Mouse (Mus musculus) liver, adult (tissue): ENCODE results near the gene Frem1.

Experiments
- GATA4 ChIP-seq: IDR thresholded peaks from 2 replicates; pipeline ENCODE4 v1.6.1; 2014; ENCODE audit warnings: mild to moderate bottlenecking, low read length; ENCODE audit not compliant: insufficient replicate concordance

The Frem1 gene

DNA sequence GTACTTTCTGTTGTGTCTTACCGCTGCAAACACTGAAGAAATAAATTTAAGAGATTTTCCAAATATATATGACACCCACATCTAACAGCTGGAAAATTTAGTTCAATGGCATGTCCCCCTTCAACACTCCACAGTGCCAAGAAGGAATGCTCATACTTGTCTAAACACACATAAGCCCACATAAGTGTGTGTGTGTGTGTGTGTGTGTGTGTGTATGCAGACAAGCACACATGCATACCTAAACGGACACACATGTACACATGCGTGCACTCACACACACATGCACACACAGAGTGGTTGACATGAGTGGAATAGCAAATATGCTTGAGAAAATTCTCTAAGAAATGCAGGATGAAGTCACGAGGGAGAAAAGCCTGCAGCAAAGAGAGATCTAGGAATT is 179.6 kb downstream of the Frem1 start:
- no peak for TF ChIP-seq GATA4

DNA sequence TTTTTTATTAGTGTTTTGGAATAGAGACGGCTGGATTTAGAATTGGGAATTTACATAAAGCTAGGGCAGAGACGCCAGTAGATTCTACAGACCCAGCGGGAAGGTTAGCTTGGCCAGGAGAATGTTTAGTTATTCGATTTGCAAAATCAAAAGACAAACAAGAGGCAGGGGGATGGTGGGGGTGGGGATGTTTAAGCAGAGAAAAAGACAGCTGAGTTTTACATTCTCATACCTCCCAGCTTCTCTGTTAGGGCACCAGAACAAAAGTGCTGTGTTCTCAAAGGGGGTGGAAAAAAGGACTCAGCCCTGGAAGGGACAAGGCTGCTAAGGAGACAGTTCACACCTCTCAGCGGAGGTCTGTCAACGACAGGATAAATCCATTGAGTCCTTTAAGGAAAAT is 180.0 kb downstream of the Frem1 start:
- no peak for TF ChIP-seq GATA4

- TF ChIP-seq GATA4 = no peak
These were observed 181.2 kb downstream of the Frem1 start for GRCm38 (mm10) chr4:82870931-82871330.

GRCm38 (mm10) chr4:82867731-82868445 is 184.3 kb downstream of the Frem1 start:
- TF ChIP-seq GATA4 = no peak

DNA sequence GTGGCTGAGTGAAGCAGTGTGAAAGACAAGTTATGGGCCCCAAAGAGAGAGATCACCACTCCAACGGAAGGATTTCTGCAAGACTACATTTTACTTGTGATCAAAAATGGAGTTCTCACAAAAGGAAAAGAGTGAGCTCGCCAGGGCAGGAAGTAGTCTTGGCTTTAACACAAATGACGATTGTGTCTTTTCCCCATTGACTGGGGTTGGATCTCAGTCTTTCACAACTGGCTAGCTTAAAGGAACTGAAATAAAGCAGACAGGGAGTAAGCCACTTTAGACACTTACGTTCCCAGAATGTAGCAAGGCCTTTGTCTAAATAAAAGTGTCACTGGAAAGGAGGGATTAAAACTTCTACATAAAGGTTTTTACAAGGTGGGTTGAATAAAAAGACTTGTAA is 185.0 kb downstream of the Frem1 start:
- TF ChIP-seq GATA4 = no peak

DNA sequence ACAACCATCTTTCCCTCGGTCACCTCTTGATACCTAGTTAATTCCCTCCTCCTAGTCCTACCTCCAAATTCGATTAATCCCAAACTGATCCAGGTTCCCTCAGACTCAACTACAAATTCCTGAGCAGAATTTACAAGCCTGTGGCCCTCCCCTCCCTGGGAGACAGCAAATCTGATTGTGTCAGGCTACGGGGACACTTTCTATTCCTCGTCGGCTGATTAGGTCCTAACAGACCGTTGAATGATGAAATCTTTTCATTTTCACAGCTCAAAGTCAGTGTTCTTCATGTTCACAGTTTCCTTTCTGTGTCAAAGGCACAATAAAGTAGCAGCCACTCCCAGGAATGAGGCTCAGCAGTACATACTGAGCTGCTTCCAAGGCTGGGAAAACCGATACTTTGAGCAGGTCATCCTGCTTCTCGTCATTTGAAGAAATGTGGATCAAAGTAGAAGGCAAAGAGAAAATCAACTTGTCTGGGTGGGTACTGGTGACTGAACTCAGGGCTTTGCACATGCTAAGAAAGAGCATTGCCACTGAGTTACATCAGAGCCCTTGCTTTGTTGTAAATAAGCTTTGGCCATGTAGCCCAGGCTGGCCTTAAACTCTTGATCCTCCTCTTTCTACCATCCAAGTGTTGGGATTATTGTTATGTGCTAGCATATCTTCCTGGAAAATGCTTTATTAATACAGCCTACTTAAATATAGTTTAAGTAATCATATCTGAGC is 187.0 kb downstream of the Frem1 start:
- no peak for TF ChIP-seq GATA4

DNA sequence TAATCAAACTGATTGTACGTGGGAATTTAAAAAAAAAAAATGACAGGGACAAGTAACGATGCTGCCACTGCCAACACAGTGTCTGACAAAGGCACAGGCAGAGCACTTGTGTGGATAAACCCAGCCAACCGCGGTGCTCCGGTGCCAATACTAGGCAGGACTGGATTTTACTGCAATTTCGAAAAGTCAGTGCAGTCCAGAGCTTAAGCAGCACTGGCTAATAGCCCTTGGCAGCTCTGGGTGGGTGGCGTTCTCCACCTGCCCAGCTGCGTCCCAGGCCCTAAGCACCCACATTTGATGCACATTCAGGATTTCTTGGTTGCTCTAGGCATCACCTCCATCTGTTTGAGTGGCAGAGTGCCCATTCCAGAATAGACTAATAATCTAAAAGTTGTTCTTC is 188.8 kb downstream of the Frem1 start:
- no peak for TF ChIP-seq GATA4

- TF ChIP-seq GATA4 = no peak
These were observed 190.7 kb downstream of the Frem1 start for GRCm38 (mm10) chr4:82861451-82861850.

DNA sequence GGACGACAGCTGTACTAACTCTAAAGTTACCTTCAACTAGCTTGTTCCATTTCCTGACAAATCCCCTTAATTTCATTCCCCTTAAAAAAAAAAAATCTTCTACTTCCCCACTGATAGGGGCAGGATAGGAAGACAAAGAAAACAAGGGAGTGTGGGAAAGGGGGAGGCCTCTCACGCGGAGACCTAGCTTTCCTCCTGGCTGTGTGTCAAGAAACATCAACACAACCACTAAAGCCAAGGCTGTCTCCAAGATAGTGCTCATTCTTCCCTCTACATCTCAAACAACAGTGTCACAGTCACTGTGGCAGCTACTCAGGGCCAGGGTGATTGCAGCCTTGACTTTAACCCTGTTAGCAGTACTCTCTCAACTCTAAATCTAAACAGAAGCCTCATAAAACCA is 191.6 kb downstream of the Frem1 start:
- no peak for TF ChIP-seq GATA4

DNA sequence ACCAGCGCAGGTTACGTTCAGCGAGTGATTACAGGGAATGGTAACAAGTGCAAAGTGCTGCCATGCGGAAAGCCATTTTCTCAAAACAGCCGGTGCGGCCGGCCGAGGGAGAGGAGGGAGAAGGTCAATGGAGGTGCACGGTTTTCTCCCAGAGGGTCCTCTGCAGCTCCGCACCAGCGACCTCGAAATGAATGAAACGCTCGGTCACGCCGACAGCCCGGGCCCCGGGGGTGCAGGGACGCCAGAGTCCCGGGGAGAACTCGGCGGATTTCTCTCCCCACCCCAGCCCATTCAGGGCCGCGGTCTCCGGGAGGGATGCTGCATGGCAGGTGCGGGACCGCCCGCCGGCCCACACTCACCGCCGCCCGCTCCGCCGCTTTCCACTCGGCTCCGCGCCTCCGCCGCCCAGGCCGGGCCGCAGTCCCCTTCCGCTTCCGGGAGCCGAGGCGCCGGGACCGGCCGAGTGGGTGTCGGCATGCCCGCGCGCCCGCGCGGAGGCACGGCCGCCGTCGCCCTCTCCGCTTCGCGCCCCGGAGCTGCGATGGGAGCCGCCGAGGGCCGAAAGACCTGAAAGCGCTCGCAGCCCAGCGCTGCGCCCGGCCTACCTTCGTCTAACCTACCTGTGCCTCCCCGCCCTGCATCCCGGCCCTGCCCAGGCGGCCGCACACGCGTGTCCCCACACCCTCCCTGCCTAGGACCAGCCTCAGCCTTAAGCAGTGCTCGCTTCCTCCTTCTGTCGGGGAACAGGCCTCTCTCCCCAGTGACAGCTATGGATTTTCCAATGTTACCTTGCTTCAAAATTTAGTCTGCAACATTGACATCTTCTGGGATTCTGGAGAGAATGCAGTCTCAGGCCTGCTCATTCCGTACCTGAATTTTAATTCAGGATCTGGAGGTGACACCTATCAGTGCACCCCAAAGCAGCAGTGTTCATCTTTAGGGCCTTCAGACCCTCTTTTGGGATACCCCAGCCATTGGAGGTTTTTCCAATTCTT is 192.7 kb downstream of the Frem1 start, which contains the start of gene Zdhhc21:
Gene Zdhhc21, minus strand, starts transcription at position 828 of the 995 bp plus-strand sequence.
- TF ChIP-seq GATA4 = no peak

DNA sequence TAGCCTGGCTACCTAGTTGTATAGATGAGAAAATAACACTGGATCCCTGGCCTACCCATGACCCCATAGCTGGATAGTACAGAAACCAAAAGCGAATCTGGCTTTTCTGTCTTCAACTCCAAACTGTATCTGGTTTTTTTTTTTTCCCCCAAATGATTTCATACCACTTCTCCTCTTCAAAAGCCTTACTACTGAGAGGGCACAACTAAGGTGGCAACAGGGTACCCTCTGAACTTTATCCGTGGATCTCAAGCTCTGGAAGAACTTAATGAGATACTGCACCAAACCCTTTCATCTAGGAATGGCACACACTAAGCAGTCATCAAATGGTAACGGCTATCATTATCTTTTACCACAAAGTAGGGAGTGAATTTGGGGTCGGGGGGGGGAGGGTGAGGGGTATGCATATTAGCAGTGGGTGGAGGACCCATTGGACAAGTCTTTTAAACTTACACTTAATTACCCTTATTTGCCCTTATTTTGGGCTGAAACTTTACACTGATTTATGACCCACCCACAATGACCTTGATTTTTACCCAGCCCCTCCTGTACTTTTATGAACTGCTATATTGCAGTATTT is 193.6 kb downstream of the Frem1 start:
- TF ChIP-seq GATA4 = no peak

DNA sequence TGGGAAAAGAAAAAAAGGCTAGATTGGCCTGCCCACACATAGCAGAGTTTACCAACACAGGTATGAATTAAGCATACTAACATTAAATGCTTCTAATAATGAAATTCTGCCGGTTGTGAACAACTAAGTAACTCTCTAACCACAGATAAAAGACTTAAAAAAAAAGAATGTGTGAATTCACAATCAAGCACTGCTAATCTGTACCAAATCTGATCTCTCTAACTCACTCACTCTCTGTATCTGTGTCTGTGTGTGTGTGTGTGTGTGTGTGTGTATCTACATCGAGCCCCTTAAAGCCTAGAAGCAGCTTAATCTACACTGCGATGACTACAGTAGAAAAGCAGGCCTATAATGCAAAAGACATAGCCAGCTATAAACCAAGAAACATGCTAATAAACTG is 195.2 kb downstream of the Frem1 start:
- no peak for TF ChIP-seq GATA4

- TF ChIP-seq GATA4 = no peak
These were observed 198.3 kb downstream of the Frem1 start for GRCm38 (mm10) chr4:82853809-82854208.

GRCm38 (mm10) chr4:82848552-82849234 is 203.4 kb downstream of the Frem1 start:
- no peak for TF ChIP-seq GATA4
